Mouse (Mus musculus) gastrocnemius, postnatal 25 days (tissue): ENCODE data around the gene Fam53a. TPM values are rescaled to one million over a fixed set of nuclear protein-coding genes. Genes with fewer than 3 reads are reported as not detected.

ENCODE experiments used
- DNase-seq: peaks from one replicate; pipeline ENCODE4 v3.0.0; 2022
- long read RNA-seq, 2 experiments: library from polyadenylated mRNA; stranded (forward); transcript quantifications; one replicate each; pipeline ENCODE4 v2.0.0; 2021
- total RNA-seq, 2 experiments: library from RNA; stranded (reverse); gene quantifications; 1 replicate in 1 of 2; 2 replicates in 1 of 2; pipeline ENCODE4 v1.2.3; 2021

Gene Fam53a
- 10 to 100 TPM; 50.2 to 59.6 TPM for total RNA-seq
- long read RNA-seq, experiment 1, transcript Fam53a-202 (6 exons, 2,009 nt) = major isoform, 32 of 67 reads
- long read RNA-seq, experiment 1, partial matches to known transcripts = 17 of 67 reads
- long read RNA-seq, experiment 1, other reads (novel, unspliced or antisense) = 15 of 67 reads
- long read RNA-seq, experiment 2, transcript Fam53a-202 (6 exons, 2,009 nt) = major isoform, 49 of 86 reads
- long read RNA-seq, experiment 2, partial matches to known transcripts = 9 of 86 reads
- long read RNA-seq, experiment 2, other reads (novel, unspliced or antisense) = 22 of 86 reads

- peak; percentile 100 for DNase-seq
These were observed at the start of gene Fam53a, which contains the start of gene Gm9903 for GRCm38 (mm10) chr5:33629301-33629987. Gene Fam53a (minus strand): TSS chr5:33629635. Gene Gm9903 (plus strand): TSS chr5:33629925.

- no peak for DNase-seq
These were observed 48.8 kb upstream of the Fam53a start for GRCm38 (mm10) chr5:33678244-33678643.

- no peak for DNase-seq
These were observed 46.5 kb upstream of the Fam53a start for GRCm38 (mm10) chr5:33675964-33676363.

GRCm38 (mm10) chr5:33674439-33674838 is 45.0 kb upstream of the Fam53a start:
- DNase-seq = no peak

- no peak for DNase-seq
These were observed 42.2 kb upstream of the Fam53a start for GRCm38 (mm10) chr5:33671659-33672058.

GRCm38 (mm10) chr5:33668223-33668622 is 38.8 kb upstream of the Fam53a start:
- no peak for DNase-seq

DNA sequence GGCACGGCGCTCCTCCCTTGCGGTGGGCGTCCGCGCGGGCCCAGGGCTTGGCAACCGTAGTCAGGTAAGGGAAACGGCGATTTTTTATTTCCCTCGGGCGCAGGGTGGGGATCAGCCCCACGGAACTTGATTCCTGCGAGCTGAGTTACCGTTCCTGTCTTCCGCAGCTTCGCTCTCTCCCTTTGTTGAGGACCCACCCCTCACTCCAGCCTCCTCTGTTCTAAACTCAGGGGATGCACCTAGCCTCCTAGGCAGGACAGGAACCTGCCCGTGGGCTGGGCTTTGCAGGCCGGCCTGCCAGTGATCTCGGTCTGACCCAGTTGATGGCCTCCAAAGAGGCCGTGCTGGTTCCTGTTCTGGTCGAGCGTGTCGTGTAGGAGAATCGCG is 29.2 kb upstream of the Fam53a start:
- DNase-seq = no peak

GRCm38 (mm10) chr5:33657787-33658663 is 28.6 kb upstream of the Fam53a start, which contains the start of the genes Tacc3 and Tmem129:
Gene Tacc3 (plus strand): TSS chr5:33658128.
Gene Tmem129 (minus strand): TSS chr5:33658416.
- DNase-seq = peak; percentile 99

GRCm38 (mm10) chr5:33657251-33657786 is 27.9 kb upstream of the Fam53a start:
- DNase-seq = no peak

DNA sequence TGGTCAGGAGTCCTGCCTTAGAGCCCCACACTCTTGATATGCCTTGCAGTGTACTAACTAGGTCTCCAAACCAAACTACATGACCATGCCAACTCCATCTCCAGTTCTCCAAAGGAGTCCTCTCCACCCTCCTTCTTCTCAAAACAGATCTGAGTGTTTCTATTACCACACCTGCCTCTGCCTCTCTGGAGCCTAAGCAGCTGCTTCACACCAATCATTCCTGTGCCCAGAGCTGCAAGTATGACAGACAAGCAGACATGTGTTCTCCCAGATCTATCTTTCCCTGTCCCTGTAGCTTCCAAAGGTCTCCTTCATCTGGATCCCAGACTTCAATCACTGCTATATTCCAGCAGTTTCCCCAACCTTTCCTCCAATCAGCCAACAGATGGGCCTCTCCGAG is 27.3 kb upstream of the Fam53a start:
- DNase-seq = no peak

DNA sequence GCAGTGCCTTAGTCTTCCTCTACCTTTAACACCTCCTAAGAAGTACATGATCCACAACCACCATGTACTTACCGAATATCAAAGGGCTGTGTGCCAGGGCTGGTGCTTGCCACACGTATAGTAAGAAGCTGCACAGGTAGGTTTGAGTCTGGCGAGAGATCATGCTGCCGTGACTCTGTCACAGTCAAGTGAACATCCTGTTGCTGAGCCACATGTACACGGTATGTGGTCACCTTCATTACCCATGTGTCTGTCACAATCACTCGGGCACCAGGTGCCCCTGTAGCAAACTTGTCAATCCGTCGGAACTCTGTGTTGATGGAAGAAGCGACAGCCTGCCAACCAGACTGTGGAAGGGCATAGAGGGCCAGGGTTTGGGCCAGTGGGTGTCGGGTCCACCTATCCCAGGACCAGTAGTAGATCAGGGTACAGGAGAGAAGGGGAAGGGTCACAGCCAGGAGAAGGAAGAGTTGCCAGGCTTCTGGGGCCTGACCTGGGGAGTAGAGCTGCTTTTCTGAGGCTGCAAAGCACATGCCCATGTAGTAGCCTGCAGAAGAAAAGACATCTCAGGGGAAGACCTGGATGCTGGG is 25.9 kb upstream of the Fam53a start:
- no peak for DNase-seq

GRCm38 (mm10) chr5:33654424-33654823 is 25.0 kb upstream of the Fam53a start:
- DNase-seq = no peak

- DNase-seq = no peak
These were observed 23.3 kb upstream of the Fam53a start for GRCm38 (mm10) chr5:33652783-33653173.

DNA sequence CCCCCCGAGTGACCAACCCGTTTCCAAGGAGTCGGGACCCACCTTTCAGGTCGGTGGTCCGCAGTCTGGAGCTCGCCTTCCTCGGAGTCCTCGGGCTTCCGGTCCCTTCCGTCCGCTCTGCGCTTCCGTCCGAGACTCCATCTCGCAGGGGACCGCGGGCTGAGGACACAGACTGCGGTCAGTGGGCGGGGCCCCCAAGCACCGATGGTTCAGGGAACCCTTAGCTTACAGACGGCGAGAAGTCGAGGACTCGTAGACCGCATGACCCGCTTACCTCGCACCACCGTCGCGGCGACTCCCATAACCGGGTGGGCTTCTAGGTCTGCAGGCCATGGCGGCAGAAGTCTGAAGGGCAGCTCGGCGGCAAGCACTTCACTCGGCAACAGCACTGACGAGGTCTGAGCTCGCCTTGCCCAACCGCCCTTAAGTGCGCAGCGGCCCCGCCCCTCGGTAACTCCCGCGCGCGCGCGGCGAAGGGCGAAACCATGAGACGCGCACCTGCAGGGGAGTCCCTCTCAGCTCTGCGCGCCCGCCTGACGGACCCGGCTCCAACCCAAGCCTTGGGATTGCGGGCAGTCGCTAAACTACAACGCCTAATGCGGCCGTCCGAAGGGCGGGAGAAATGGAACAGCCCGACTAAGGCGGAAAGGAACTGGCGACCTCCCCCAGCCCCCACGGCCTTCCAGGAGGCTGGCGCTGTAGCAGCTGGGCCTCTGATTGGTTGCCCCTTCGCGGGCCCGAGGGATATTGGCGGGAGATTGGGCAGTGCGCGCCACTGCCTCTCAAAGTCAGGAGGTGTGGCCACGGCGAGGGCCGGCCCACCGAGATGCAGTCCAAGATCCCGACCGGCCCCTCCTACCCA is 22.7 kb upstream of the Fam53a start, which contains the start of gene Slbp:
Gene Slbp, minus strand, starts transcription at position 654 of the 862 bp plus-strand sequence.
- peak; percentile 97 for DNase-seq

DNA sequence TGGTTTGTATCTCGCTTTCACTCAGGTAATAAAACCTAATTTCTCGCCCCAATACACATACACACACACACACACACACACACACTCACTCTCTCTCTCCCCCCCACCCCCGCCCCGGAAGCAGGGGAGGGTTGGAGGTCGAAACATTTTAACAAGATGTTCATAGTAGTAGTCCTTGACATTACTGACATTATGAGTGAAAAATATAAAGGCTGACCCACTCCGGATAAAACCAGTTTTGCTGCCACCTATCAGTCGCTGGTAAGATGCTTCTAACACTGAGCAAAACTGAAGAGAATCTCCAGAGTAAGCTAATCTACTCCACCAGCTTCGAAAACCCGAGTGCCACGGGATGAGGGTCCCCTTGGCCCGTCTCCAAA is 22.1 kb upstream of the Fam53a start:
- no peak for DNase-seq

GRCm38 (mm10) chr5:33651017-33651416 is 21.6 kb upstream of the Fam53a start:
- DNase-seq = no peak

- peak; percentile 33 for DNase-seq
These were observed 11.2 kb upstream of the Fam53a start for GRCm38 (mm10) chr5:33640652-33641051.

DNA sequence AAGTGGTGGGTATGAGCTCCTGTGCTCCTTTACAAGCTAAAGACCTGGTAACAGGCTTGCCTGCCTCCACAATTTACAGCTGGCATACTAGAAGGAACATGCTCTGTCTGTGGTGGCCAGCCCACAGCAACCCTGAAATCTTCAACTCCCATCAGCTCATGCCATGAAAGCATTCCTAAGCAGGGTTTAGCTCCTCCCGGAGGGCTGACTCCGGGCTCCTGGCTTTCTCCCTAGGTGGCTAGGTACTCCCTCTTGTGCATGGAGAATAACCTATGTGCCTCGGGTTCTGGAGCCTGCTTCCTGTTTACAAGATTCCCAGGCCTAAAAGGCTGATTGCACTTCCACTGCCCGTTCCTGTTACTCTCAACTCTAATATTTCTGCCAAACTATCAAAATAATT is 9.4 kb upstream of the Fam53a start:
- DNase-seq = no peak

DNA sequence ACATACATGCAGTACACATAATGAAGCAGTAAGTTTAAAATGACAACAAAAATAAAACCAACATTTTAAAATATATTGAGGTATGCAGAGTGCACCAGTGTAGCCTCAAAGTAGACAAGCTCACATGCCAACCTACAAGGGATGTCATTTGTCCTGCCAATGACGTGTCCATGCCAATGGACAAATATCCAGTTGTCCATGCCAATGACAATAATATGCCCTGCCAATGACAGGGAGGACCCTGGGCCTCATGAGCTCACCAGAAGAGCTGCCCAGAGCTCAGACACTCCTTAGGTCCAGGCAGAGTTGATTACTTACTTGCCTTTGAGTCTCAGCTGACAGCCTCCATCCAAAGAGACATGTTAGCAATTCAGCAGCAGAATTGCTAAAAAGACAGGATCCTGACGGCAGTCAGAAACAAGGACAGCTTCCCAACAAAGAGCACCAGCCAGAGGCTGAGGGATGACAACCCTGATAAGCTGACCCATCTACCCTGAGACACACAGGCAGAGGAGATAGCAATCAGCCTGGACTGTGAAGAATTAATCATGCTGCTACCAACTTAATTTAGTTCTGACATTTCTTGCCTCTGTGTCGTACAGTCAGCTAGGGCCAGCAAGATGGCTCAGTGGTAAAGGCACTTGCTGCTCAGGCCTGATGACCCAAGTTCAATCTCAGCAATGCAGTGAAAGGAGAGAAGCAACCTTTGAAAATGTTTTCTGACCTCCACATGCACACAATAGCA is 8.3 kb upstream of the Fam53a start:
- no peak for DNase-seq

GRCm38 (mm10) chr5:33635361-33635760 is 5.9 kb upstream of the Fam53a start:
- DNase-seq = no peak
